Mouse (Mus musculus): ENCODE measurements at regions not wholly inside any gene's neighbourhood (a gene's known extent, or its start where the extent isn't known, plus 50 kb on each side); places are given as distances from the start of the nearest gene placed in this dataset.

DNA sequence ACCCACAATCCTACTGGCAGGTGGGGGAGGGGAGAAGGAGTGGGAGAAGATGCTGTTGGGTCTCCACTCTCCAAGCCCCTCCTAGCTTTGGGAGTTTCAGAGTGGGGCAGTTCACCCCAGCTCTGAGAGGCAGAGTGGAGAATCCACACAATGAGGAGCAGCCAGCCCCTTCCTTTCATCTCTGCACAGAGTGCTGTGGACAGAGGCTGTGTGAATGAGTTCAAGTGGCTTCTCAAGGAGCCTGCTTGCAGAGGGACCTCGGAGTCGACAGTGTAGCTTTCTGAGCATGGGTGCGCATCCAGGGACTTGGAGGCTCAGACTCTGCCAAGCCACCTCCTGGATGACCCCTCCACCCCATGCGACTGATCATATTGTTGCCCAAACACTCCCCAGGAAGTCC is 88.9 kb upstream of the Gm26897 start:
- DNase-seq: no peak
- no peak overlapping the region for H3K4me3 ChIP-seq (replicated peaks; ENCODE audit: extremely low read depth, low read depth, low read length)
- TF ChIP-seq CTCF (IDR thresholded peaks at IDR 0.05; ENCODE audit: insufficient read depth, low read length) (no peak), POLR2A (IDR thresholded peaks at IDR 0.05; ENCODE audit: borderline replicate concordance, extremely low read depth, low read depth, low read length) (no peak)
- peaks cover 2% of the 10 kb centered on the region; the same call in 1 of the 2 replicates for H3K4me1 ChIP-seq (ENCODE audit: control insufficient read depth, insufficient read depth, low read length)
- WGBS: 59% methylated on average over 4 of the region's 4 CpGs

DNA sequence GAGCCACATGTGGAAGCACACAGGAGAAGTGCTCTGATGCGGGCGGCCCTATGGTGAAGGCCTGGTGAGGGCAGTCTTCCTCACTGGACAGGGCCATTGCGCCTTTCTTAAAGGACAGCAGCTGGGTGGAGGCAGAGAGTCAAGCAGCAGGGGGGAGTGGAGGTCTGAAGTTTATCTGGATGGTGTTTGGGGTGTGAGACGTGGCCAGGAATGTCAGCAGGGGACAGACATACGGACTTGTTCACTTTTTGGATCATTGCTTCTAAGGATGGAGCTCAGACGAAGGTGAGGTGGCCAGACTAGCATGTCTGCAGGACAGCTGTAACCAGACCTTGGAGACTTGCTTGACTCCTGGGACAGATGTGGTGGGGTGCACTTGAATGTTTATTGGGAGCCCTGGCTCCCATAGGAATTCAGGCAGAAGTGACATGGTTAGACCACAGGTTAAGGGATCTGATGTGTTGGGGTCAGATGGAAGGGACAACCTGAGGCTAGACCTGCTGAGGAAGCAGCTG is 86.0 kb upstream of the Gm26897 start:
- Histone ChIP-seq H3K4me3 (replicated peaks; ENCODE audit: extremely low read depth, low read depth, low read length) (no peak overlapping the region), H3K4me1 (ENCODE audit: control insufficient read depth, insufficient read depth, low read length) (peaks cover 2% of the 10 kb centered on the region; the same call in 1 of the 2 replicates)
- 81% methylated on average over 6 of the region's 6 CpGs for WGBS
- no peak for DNase-seq
- TF ChIP-seq POLR2A (IDR thresholded peaks at IDR 0.05; ENCODE audit: borderline replicate concordance, extremely low read depth, low read depth, low read length) (no peak), CTCF (IDR thresholded peaks at IDR 0.05; ENCODE audit: insufficient read depth, low read length) (no peak)

DNA sequence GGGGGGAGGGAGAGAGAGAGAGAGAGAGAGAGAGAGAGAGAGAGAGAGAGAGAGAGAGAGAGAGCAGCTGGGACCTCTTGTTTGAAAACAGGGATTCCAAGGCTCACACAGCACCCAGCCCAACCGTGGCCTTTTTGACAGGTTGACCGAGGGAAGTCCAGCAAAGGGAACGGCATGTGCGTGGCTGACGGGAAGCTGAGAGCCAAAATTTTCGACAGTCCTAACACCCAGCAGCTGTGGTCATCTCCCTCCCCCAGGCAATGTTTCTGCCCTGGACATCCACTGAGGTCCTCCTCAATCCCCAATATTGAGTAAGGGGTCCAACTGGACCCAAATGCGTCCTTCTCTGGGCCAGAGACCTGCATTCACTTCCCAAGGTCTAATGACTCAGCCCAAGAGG is 85.2 kb upstream of the Gm26897 start:
- Histone ChIP-seq H3K4me1 (ENCODE audit: control insufficient read depth, insufficient read depth, low read length) (peaks cover 2% of the 10 kb centered on the region; the same call in 1 of the 2 replicates), H3K4me3 (replicated peaks; ENCODE audit: extremely low read depth, low read depth, low read length) (no peak overlapping the region)
- DNase-seq: peak; percentile 9
- 42% methylated on average over 7 of the region's 7 CpGs for WGBS
- TF ChIP-seq CTCF (IDR thresholded peaks at IDR 0.05; ENCODE audit: insufficient read depth, low read length): no peak
- no peak for TF ChIP-seq POLR2A (IDR thresholded peaks at IDR 0.05; ENCODE audit: borderline replicate concordance, extremely low read depth, low read depth, low read length)

DNA sequence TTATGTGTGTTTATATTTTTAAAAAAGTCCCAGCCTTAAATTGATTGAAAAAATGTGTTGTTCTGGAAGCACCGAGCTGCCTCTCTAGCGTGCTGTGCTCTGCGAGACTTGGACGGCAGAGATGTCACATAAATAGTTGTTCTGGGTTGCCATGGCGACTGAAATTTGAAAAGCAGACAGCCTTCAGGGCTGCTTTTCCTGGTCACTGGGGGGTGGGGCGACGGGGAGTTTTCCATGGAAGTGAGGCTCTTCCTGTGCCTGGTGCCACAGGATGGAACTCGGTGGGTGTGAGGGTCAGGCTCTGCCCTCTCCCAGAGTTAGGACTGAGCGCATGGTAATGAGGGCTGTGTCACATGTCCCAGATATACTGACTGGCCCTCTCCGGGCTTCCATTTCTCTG is 84.7 kb upstream of the Gm26897 start:
- 19% methylated on average over 10 of the region's 10 CpGs for WGBS
- DNase-seq: no peak
- TF ChIP-seq POLR2A (IDR thresholded peaks at IDR 0.05; ENCODE audit: borderline replicate concordance, extremely low read depth, low read depth, low read length) (no peak), CTCF (IDR thresholded peaks at IDR 0.05; ENCODE audit: insufficient read depth, low read length) (no peak)
- no peak overlapping the region for H3K4me3 ChIP-seq (replicated peaks; ENCODE audit: extremely low read depth, low read depth, low read length)
- H3K4me1 ChIP-seq (ENCODE audit: control insufficient read depth, insufficient read depth, low read length): peaks cover 2% of the 10 kb centered on the region; the same call in 1 of the 2 replicates

DNA sequence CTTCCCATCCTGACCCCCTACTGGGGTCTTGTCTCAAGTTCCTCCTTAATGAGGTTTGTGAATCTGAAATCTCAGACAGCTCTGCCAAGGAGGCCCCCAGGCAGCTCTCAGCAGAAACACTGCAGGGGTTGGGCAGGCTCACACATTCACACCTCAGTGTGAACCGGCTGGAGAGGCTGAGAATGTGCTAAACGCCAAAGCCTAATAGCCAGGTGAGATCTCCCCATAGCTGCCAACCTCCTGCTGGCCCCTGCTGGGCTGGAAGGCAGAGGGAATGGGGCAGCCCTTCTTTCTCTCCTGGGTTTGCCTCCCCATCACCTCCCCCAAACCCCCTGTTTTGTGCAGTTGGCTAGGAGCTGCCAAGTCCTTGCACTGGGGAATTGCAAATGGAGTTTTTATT is 81.3 kb upstream of the Gm26897 start:
- Histone ChIP-seq H3K4me3 (replicated peaks; ENCODE audit: extremely low read depth, low read depth, low read length) (no peak overlapping the region), H3K4me1 (ENCODE audit: control insufficient read depth, insufficient read depth, low read length) (peaks cover 2% of the 10 kb centered on the region; the same call in 1 of the 2 replicates)
- TF ChIP-seq POLR2A (IDR thresholded peaks at IDR 0.05; ENCODE audit: borderline replicate concordance, extremely low read depth, low read depth, low read length): no peak
- TF ChIP-seq CTCF (IDR thresholded peaks at IDR 0.05; ENCODE audit: insufficient read depth, low read length): no peak
- 44% methylated on average over 2 of the region's 2 CpGs for WGBS
- no peak for DNase-seq

DNA sequence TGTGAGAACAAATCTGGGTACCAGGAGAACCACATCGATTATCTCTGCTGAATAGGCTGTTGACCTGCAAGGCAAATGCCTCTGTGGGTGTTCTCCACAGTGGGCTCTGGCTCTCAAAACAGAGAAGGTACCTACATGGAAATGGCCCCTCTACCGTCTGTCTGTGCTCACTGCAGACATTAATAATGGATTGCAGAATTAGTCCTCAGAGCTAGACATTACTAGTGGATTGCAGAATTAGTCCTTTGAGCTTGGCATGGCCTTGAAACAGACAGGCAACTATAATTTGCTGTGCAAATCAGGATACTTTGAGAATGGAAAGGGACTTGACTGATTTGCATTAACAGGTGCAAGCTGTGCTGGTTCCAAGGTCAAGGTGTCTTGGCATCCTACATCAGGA is 77.3 kb upstream of the Gm26897 start:
- Histone ChIP-seq H3K4me1 (ENCODE audit: control insufficient read depth, insufficient read depth, low read length) (no peaks in the 10 kb centered on the region), H3K4me3 (replicated peaks; ENCODE audit: extremely low read depth, low read depth, low read length) (no peak overlapping the region)
- DNase-seq: no peak
- WGBS: 59% methylated on average over 2 of the region's 2 CpGs
- TF ChIP-seq CTCF (IDR thresholded peaks at IDR 0.05; ENCODE audit: insufficient read depth, low read length) (no peak), POLR2A (IDR thresholded peaks at IDR 0.05; ENCODE audit: borderline replicate concordance, extremely low read depth, low read depth, low read length) (no peak)

DNA sequence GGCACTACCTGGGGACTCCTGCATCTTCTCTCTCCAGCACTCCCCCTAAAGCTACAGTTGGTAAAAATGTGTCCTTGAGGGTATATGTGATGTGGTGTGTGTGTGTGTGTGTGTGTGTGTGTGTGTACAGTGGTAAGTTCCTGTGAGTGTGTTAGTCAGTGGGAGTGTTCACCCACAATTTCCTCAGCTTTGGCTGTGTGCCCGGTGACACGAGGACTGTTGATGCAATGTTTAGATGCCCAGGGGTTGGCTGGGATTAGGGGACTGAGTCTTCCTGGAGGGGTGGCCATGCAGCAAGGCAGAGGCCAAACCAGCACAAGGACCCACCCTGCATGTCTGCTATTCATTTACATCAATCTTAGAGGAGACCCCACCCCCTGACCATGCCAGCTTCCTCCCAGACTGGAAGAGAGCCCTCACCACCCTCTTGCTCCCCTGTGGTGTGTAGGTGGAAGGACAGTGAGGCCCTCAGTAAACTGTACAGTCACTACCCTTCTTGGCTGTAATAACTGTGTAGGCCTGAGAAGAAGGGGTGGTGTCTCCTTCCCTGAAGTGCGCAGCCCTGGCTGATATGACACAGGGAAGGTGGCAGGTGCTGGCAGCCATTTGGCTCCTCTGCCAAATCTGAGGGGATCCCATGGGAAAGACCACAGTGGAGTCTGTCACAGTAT is 75.8 kb upstream of the Gm26897 start:
- no peak overlapping the region for H3K4me3 ChIP-seq (replicated peaks; ENCODE audit: extremely low read depth, low read depth, low read length)
- WGBS: 43% methylated on average over 3 of the region's 3 CpGs
- H3K4me1 ChIP-seq (ENCODE audit: control insufficient read depth, insufficient read depth, low read length): no peaks in the 10 kb centered on the region
- TF ChIP-seq POLR2A (IDR thresholded peaks at IDR 0.05; ENCODE audit: borderline replicate concordance, extremely low read depth, low read depth, low read length) (no peak), CTCF (IDR thresholded peaks at IDR 0.05; ENCODE audit: insufficient read depth, low read length) (no peak)
- DNase-seq: no peak

DNA sequence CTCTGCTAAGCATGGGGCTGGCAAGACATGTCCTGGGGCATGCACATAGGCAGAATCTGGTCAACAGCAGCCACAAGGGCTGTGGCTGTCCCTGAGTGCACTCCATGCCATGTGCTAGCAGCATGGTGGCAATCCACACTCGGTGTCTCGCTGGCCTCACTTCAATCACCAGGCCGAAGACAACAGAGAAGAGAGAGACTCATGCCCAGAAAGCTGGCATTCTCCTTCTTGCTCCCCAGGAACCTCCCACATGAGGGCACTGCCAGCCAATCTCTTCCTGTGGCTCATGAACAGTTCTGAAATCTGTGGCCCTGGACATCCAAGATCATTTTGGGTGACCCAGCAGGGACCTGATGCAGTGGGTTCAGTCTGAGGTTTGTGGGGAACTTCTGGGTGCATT is 74.5 kb upstream of the Gm26897 start:
- 78% methylated on average over 3 of the region's 3 CpGs for WGBS
- no peak for DNase-seq
- Histone ChIP-seq H3K4me3 (replicated peaks; ENCODE audit: extremely low read depth, low read depth, low read length) (no peak overlapping the region), H3K4me1 (ENCODE audit: control insufficient read depth, insufficient read depth, low read length) (no peaks in the 10 kb centered on the region)
- TF ChIP-seq POLR2A (IDR thresholded peaks at IDR 0.05; ENCODE audit: borderline replicate concordance, extremely low read depth, low read depth, low read length) (no peak), CTCF (IDR thresholded peaks at IDR 0.05; ENCODE audit: insufficient read depth, low read length) (no peak)

DNA sequence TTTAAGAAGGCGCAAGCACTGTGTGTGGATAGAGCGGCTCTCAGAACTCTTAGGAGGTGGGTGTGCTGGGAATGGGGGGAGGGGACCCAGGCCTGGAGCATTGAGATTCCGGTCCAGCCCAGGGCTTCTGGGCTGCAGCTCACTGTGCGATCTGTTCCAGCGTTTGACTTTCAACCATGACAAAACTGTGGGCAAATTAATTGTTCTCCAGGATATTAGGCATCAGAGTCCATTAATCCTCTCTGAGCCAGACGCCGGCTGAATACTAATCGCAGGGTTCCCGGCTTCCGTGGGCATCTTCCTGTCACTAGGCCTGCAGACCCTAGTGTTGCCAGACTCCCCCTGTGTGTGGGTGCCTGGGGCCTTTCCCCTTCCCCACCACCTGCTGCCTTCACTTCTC is 73.3 kb upstream of the Gm26897 start:
- no peak for TF ChIP-seq POLR2A (IDR thresholded peaks at IDR 0.05; ENCODE audit: borderline replicate concordance, extremely low read depth, low read depth, low read length)
- TF ChIP-seq CTCF (IDR thresholded peaks at IDR 0.05; ENCODE audit: insufficient read depth, low read length): no peak
- no peak for DNase-seq
- Histone ChIP-seq H3K4me1 (ENCODE audit: control insufficient read depth, insufficient read depth, low read length) (no peaks in the 10 kb centered on the region), H3K4me3 (replicated peaks; ENCODE audit: extremely low read depth, low read depth, low read length) (no peak overlapping the region)
- 71% methylated on average over 10 of the region's 10 CpGs for WGBS

DNA sequence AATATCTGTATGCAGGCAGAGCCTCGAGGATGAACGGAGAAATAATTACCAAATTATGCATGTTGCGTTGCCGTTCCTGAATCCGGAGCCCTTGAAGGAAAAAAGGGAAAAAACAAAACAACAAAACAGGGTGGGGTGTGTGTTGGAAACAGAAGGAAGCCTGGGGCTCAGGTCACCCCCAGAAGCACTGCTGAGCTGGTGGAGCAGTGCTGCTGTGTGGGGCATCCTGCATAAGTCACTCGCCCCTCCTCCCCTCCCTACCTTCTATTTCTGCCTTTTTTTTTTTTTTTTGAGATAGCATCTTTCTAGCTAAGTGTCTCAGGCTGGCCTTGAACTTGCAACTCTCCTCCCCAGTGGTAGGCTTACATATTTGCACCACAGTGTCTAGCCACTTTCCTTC is 72.8 kb upstream of the Gm26897 start:
- WGBS: 87% methylated on average over 6 of the region's 6 CpGs
- no peak for DNase-seq
- TF ChIP-seq POLR2A (IDR thresholded peaks at IDR 0.05; ENCODE audit: borderline replicate concordance, extremely low read depth, low read depth, low read length) (no peak), CTCF (IDR thresholded peaks at IDR 0.05; ENCODE audit: insufficient read depth, low read length) (no peak)
- Histone ChIP-seq H3K4me1 (ENCODE audit: control insufficient read depth, insufficient read depth, low read length) (no peaks in the 10 kb centered on the region), H3K4me3 (replicated peaks; ENCODE audit: extremely low read depth, low read depth, low read length) (no peak overlapping the region)
